Mouse (Mus musculus): ENCODE measurements around the gene Lax1. TPM values are rescaled to one million over a fixed set of nuclear protein-coding genes. Genes with fewer than 3 reads are reported as not detected.
"Not testable (repeated sequence)": the region's sequence is repeated elsewhere in the genome, so short reads cannot be mapped to it uniquely, and the experiment has no call there.

The Lax1 gene
- polyA plus RNA-seq, 1 experiment from 2014 or later = 0.36 TPM

DNA sequence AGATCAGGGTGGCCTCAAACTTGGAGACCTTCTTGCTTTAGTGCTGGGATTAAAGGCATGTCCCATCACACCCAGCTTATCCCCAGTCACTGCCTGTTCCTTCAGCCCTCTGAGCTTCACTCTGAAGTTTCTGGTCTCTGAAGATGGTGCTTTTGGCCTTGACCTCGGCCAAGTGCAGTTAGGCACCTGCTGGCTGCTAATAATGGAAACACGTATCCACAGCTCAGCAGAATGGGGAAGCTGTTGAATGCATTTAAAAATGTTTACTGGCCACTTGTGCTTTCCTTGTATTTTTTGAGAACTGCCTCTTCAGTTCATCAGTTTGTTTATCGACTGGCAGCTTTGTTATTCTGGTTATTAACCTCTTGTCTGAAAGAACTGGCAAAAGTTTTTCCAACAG is 18.1 kb downstream of the Lax1 start:
- H3K4me1 ChIP-seq (replicated peaks; ENCODE audit: control insufficient read depth, insufficient read depth, low read length) = no peaks in the 10 kb centered on the region
- H3K4me2 ChIP-seq (ENCODE audit: low read depth, low read length, severe bottlenecking) = no peak overlapping the region
- no peaks in the 10 kb centered on the region for H3K9me3 ChIP-seq (ENCODE audit: control insufficient read depth, low read length)
- no peak for DNase-seq (ENCODE audit: low spot score)
- no peaks in the 10 kb centered on the region for H3K27me3 ChIP-seq (ENCODE audit: control insufficient read depth, insufficient read depth, low read length)
- 78% methylated on average over 3 of the region's 3 CpGs for WGBS
- H3K9ac ChIP-seq (ENCODE audit: low read length) = no peak overlapping the region
- no peak overlapping the region for H3K4me3 ChIP-seq (ENCODE audit: low read depth, low read length)
- H3K27ac ChIP-seq (ENCODE audit: low read depth, low read length) = no peak overlapping the region
- ATAC-seq (replicated peaks; ENCODE audit: low FRiP score) = no peak
- no peaks in the 10 kb centered on the region for H3K36me3 ChIP-seq (ENCODE audit: control insufficient read depth, insufficient read depth, low read length)

- no peaks in the 10 kb centered on the region for H3K4me1 ChIP-seq (replicated peaks; ENCODE audit: control insufficient read depth, insufficient read depth, low read length)
- WGBS = 94% methylated on average over 3 of the region's 3 CpGs
- ATAC-seq (replicated peaks; ENCODE audit: low FRiP score) = no peak
These were observed 18.6 kb downstream of the Lax1 start for GRCm38 (mm10) chr1:133671266-133671665.

DNA sequence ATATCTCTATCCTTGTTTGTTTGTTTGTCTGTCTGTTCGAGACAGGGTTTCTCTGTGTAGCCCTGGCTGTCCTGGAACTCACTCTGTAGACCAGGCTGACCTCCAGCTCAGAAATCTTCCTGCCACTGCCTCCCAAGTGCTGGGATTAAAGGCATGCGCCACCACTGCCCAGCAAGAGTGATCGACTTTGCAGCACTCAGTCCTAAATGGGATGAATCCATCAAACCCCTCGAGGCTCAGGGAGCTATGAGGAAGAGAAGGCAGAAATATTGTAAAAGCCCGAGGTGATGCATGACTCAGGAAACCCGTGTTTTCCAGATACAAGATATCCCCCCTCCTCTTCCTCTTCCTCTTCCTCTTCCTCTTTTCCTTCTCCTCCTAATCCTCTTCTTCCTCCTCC is 19.1 kb downstream of the Lax1 start:
- H3K36me3 ChIP-seq (ENCODE audit: control insufficient read depth, insufficient read depth, low read length) = no peaks in the 10 kb centered on the region
- DNase-seq (ENCODE audit: low spot score) (no peak), ATAC-seq (replicated peaks; ENCODE audit: low FRiP score) (no peak)
- no peaks in the 10 kb centered on the region for H3K4me1 ChIP-seq (replicated peaks; ENCODE audit: control insufficient read depth, insufficient read depth, low read length)
- no peak overlapping the region for H3K9ac ChIP-seq (ENCODE audit: low read length)
- H3K4me2 ChIP-seq (ENCODE audit: low read depth, low read length, severe bottlenecking) = no peak overlapping the region
- no peak overlapping the region for H3K4me3 ChIP-seq (ENCODE audit: low read depth, low read length)
- 86% methylated on average over 6 of the region's 6 CpGs for WGBS
- H3K27ac ChIP-seq (ENCODE audit: low read depth, low read length) = no peak overlapping the region
- no peaks in the 10 kb centered on the region for H3K9me3 ChIP-seq (ENCODE audit: control insufficient read depth, low read length)
- H3K27me3 ChIP-seq (ENCODE audit: control insufficient read depth, insufficient read depth, low read length) = no peaks in the 10 kb centered on the region

More at GRCm38 (mm10) chr1:133671266-133671665, 18.6 kb downstream of the Lax1 start:
- DNase-seq (ENCODE audit: low spot score) = no peak
- Histone ChIP-seq H3K4me2 (ENCODE audit: low read depth, low read length, severe bottlenecking) (no peak overlapping the region), H3K27me3 (ENCODE audit: control insufficient read depth, insufficient read depth, low read length) (no peaks in the 10 kb centered on the region), H3K9ac (ENCODE audit: low read length) (no peak overlapping the region), H3K36me3 (ENCODE audit: control insufficient read depth, insufficient read depth, low read length) (no peaks in the 10 kb centered on the region), H3K27ac (ENCODE audit: low read depth, low read length) (no peak overlapping the region), H3K4me3 (ENCODE audit: low read depth, low read length) (no peak overlapping the region), H3K9me3 (ENCODE audit: control insufficient read depth, low read length) (no peaks in the 10 kb centered on the region)

GRCm38 (mm10) chr1:133670190-133670589 is 19.7 kb downstream of the Lax1 start:
- WGBS = 87% methylated on average over 12 of the region's 12 CpGs
- no peak overlapping the region for H3K27ac ChIP-seq (ENCODE audit: low read depth, low read length)
- no peak for ATAC-seq (replicated peaks; ENCODE audit: low FRiP score)
- H3K4me1 ChIP-seq (replicated peaks; ENCODE audit: control insufficient read depth, insufficient read depth, low read length) = no peaks in the 10 kb centered on the region
- no peak overlapping the region for H3K4me3 ChIP-seq (ENCODE audit: low read depth, low read length)
- H3K27me3 ChIP-seq (ENCODE audit: control insufficient read depth, insufficient read depth, low read length) = no peaks in the 10 kb centered on the region
- no peaks in the 10 kb centered on the region for H3K9me3 ChIP-seq (ENCODE audit: control insufficient read depth, low read length)
- no peaks in the 10 kb centered on the region for H3K36me3 ChIP-seq (ENCODE audit: control insufficient read depth, insufficient read depth, low read length)
- H3K9ac ChIP-seq (ENCODE audit: low read length) = no peak overlapping the region
- no peak for DNase-seq (ENCODE audit: low spot score)
- no peak overlapping the region for H3K4me2 ChIP-seq (ENCODE audit: low read depth, low read length, severe bottlenecking)

- H3K4me1 ChIP-seq (replicated peaks; ENCODE audit: control insufficient read depth, insufficient read depth, low read length) = no peaks in the 10 kb centered on the region
- H3K27me3 ChIP-seq (ENCODE audit: control insufficient read depth, insufficient read depth, low read length) = no peaks in the 10 kb centered on the region
- no peaks in the 10 kb centered on the region for H3K36me3 ChIP-seq (ENCODE audit: control insufficient read depth, insufficient read depth, low read length)
- no peaks in the 10 kb centered on the region for H3K9me3 ChIP-seq (ENCODE audit: control insufficient read depth, low read length)
- H3K27ac ChIP-seq (ENCODE audit: low read depth, low read length) = no peak overlapping the region
- no peak for ATAC-seq (replicated peaks; ENCODE audit: low FRiP score)
- 90% methylated on average over 3 of the region's 3 CpGs for WGBS
- no peak for DNase-seq (ENCODE audit: low spot score)
- H3K4me2 ChIP-seq (ENCODE audit: low read depth, low read length, severe bottlenecking) = no peak overlapping the region
- H3K9ac ChIP-seq (ENCODE audit: low read length) = no peak overlapping the region
- H3K4me3 ChIP-seq (ENCODE audit: low read depth, low read length) = no peak overlapping the region
These were observed 21.3 kb downstream of the Lax1 start for GRCm38 (mm10) chr1:133668618-133669017.

DNA sequence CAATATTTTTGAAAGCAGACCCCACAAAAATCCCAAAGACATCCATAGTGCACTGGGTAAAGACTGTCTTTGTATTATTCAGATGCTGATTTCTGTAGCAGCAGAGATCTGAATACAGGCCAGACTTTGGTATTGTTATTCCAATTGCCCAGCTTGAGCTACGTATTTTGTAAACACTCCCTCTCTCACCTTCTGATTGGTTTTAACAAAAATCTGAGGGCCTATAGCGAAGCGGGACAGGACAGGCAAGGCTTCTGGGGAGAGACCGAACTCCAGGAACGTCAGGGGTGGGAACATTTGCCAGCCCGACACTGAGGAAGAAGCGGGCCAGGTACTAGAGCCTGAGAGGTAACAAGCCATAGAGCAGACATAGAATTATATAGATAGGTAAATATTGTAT is 22.2 kb downstream of the Lax1 start:
- no peak for DNase-seq (ENCODE audit: low spot score)
- no peak for ATAC-seq (replicated peaks; ENCODE audit: low FRiP score)
- Histone ChIP-seq H3K9me3 (ENCODE audit: control insufficient read depth, low read length) (no peaks in the 10 kb centered on the region), H3K9ac (ENCODE audit: low read length) (no peak overlapping the region), H3K4me3 (ENCODE audit: low read depth, low read length) (no peak overlapping the region), H3K36me3 (ENCODE audit: control insufficient read depth, insufficient read depth, low read length) (no peaks in the 10 kb centered on the region), H3K4me2 (ENCODE audit: low read depth, low read length, severe bottlenecking) (no peak overlapping the region), H3K4me1 (replicated peaks; ENCODE audit: control insufficient read depth, insufficient read depth, low read length) (no peaks in the 10 kb centered on the region), H3K27me3 (ENCODE audit: control insufficient read depth, insufficient read depth, low read length) (no peaks in the 10 kb centered on the region), H3K27ac (ENCODE audit: low read depth, low read length) (no peak overlapping the region)
- 25% methylated on average over 7 of the region's 7 CpGs for WGBS

DNA sequence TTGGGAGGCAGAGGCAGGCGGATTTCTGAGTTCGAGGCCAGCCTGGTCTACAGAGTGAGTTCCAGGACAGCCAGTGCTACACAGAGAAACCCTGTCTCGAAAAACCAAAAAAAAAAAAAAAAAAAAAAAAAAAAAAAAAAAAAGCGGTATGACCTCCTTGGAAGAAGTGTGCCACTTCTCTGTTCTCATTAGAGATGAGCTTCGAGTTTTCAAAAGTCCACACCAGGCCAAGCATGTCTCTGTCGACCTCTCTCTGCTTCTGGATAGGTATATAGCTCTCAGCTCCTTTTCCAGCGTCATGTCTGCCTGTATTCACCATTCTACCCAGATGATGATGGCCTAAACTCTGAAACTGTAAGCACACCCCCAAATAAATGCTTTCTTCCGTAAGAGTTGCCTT is 24.2 kb downstream of the Lax1 start:
- not testable (repeated sequence) for H3K4me3 ChIP-seq (ENCODE audit: low read depth, low read length); H3K27ac ChIP-seq (ENCODE audit: low read depth, low read length); H3K4me1 ChIP-seq (replicated peaks; ENCODE audit: control insufficient read depth, insufficient read depth, low read length); H3K9ac ChIP-seq (ENCODE audit: low read length); H3K27me3 ChIP-seq (ENCODE audit: control insufficient read depth, insufficient read depth, low read length); DNase-seq (ENCODE audit: low spot score); ATAC-seq (replicated peaks; ENCODE audit: low FRiP score); H3K36me3 ChIP-seq (ENCODE audit: control insufficient read depth, insufficient read depth, low read length); H3K9me3 ChIP-seq (ENCODE audit: control insufficient read depth, low read length); H3K4me2 ChIP-seq (ENCODE audit: low read depth, low read length, severe bottlenecking)
- WGBS = 91% methylated on average over 7 of the region's 8 CpGs

DNA sequence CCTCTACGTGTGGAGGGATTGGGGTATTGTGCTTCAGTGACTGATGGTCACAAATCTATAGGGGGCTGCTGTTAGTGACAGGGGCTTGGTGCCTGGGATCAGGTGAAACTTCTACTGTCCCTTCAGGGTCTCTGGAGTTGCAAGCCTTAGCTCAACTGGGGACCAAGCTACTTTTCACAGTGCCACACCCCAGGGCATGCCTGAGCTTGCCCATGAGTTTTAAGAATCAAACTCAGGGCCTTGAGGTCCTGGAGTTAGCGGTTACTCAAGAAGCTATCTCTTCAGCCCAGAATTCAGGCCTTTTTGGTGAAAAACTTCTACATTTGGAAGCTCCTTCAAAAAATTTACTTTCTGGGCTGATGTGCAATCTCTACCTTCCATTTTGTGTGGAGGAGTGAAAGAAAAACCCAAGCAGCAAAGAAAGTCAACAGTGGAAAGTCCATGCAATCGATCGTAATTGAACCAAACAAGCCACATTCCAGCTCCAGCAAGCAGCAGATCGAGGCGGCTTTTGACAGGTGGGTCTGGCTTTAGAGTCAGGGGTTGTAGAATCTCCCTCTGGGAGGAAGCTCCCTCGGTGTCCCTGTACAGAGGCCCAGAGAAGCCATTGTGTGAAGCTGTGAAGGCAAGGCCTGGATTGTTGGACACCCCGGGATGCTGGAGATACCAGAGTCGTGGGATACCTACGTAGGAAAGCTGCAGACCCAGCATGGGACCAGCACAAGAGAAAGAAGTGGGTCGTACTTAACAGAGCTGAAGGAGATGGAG is 25.5 kb downstream of the Lax1 start:
- Histone ChIP-seq H3K36me3 (ENCODE audit: control insufficient read depth, insufficient read depth, low read length) (no peaks in the 10 kb centered on the region), H3K4me3 (ENCODE audit: low read depth, low read length) (no peak overlapping the region), H3K9me3 (ENCODE audit: control insufficient read depth, low read length) (no peaks in the 10 kb centered on the region), H3K4me1 (replicated peaks; ENCODE audit: control insufficient read depth, insufficient read depth, low read length) (peaks cover 2% of the 10 kb centered on the region; the same call in 1 of the 2 replicates), H3K9ac (ENCODE audit: low read length) (no peak overlapping the region), H3K4me2 (ENCODE audit: low read depth, low read length, severe bottlenecking) (no peak overlapping the region), H3K27ac (ENCODE audit: low read depth, low read length) (no peak overlapping the region), H3K27me3 (ENCODE audit: control insufficient read depth, insufficient read depth, low read length) (no peaks in the 10 kb centered on the region)
- DNase-seq (ENCODE audit: low spot score) = no peak
- WGBS = 58% methylated on average over 11 of the region's 11 CpGs
- no peak for ATAC-seq (replicated peaks; ENCODE audit: low FRiP score)

- Histone ChIP-seq H3K9ac (ENCODE audit: low read length) (no peak overlapping the region), H3K36me3 (ENCODE audit: control insufficient read depth, insufficient read depth, low read length) (no peaks in the 10 kb centered on the region), H3K27ac (ENCODE audit: low read depth, low read length) (no peak overlapping the region), H3K9me3 (ENCODE audit: control insufficient read depth, low read length) (no peaks in the 10 kb centered on the region), H3K4me1 (replicated peaks; ENCODE audit: control insufficient read depth, insufficient read depth, low read length) (peaks cover 2% of the 10 kb centered on the region; the same call in 1 of the 2 replicates), H3K4me3 (ENCODE audit: low read depth, low read length) (no peak overlapping the region), H3K4me2 (ENCODE audit: low read depth, low read length, severe bottlenecking) (no peak overlapping the region), H3K27me3 (ENCODE audit: control insufficient read depth, insufficient read depth, low read length) (no peaks in the 10 kb centered on the region)
- WGBS = 82% methylated on average over 4 of the region's 4 CpGs
- DNase-seq (ENCODE audit: low spot score) = no peak
- ATAC-seq (replicated peaks; ENCODE audit: low FRiP score) = no peak
These were observed 26.5 kb downstream of the Lax1 start for GRCm38 (mm10) chr1:133663427-133663826.

All from forebrain, embryonic 11.5 days (tissue).